Mouse (Mus musculus) cerebellum, adult 9-11 months (tissue): ENCODE measurements around the gene Dimt1.
"Not testable (repeated sequence)": the region's sequence is repeated elsewhere in the genome, so short reads cannot be mapped to it uniquely, and the experiment has no call there.

ENCODE experiments used
- DNase-seq: peaks from one replicate; pipeline ENCODE4 v3.0.0; 2022

The Dimt1 gene

GRCm38 (mm10) chr13:106946594-106947540 lies at the start of gene Dimt1:
TSS of gene Dimt1 (plus strand) at chr13:106947127.
- DNase-seq = peak; percentile 95

DNA sequence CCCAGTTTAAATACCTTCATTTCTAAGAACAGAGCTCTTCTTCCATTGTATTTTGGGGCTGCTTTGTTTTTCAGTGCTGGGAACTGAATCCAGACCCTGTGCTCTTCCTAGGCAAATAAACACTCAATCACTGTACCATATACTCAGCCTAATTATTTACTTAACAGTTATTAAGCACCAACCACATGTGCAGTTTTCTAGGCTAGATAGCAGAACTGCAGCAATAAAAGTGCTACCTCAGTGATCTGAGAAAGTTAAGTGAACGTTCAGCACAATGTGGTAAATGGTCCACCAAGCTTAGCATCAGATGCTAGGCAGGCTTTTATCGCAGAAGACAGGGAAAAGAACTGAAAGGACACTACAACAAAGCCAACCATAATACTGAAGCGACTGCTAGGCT lies 42.3 kb upstream of the Dimt1 start:
- DNase-seq = no peak

DNA sequence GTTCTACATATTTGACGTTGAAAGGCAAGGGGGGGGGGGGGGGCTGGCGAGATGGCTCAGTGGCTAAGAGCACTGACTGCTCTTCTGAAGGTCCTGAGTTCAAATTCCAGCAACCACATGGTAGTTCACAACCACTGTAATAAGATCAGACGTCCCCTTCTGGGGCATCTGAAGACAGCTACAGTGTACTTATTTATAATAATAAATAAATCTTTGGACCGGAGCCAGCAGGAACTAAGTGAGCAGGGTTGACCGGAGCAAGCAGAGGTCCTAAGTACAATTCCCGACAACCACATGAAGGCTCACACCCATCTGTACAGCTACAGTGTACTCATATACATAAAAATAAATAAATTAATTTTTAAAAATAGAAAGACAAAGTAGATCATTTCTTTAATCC lies 41.8 kb upstream of the Dimt1 start:
- DNase-seq = not testable (repeated sequence)

- DNase-seq = peak; percentile 59
These were observed 39.7 kb upstream of the Dimt1 start for GRCm38 (mm10) chr13:106907273-106907672.

DNA sequence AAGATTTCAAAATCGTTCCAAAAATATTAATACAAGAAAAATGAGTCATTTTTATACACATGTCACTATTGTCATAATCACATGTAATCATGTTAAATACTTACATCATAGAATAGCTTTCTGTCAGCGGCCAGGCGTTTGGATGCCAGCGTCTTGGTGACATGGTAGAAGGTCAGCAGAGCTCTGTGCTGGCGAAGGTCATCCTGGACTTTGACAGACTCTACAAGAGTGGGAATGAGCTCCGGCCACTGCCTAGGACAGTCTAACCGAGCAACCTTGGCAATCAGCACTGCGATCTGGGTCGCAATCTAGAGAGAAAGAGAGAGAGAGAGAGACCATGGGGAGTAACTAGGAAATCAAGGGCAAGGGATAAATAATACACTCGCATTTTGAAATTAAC lies 36.8 kb upstream of the Dimt1 start:
- no peak for DNase-seq

- DNase-seq = no peak
These were observed 33.7 kb upstream of the Dimt1 start for GRCm38 (mm10) chr13:106913125-106913736.

- DNase-seq = no peak
These were observed 28.4 kb upstream of the Dimt1 start for GRCm38 (mm10) chr13:106918322-106919050.

DNA sequence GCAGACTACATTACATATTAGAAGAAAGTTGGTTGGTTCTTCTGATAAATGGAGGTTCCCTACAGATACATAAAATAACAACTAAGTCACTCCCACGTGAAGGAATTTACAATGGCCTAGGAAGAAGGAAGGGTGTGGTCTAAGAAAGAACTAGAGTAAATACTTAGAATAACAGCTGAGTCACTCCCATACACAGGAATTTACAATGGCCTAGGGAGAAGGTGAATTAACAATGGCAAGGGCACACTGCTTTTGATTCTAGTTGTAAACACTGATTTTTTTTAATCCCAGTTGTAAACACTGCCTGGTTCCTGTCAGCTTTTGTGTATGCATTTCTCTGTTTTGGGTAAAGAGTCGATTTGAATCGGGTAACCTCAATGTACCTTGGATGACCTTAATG lies 21.0 kb upstream of the Dimt1 start:
- not testable (repeated sequence) for DNase-seq

DNA sequence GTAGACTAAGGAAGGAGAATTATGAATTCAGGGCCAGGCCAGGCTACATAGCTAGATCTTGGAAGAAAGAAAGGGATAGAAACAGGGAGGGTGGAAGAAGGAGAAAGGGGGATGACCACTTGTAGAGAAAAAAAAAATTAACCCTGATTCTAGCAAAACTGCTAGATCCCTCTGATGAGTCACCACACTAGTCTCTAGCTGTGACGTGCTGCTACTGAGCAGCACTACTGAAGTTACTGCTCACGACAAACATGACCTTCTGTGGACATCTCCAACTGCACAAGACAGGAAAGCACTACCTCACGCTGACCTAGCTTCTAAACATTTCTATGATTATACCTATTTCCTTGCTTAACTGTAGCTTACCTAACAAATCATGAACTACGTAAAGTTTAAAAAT lies 18.6 kb upstream of the Dimt1 start:
- DNase-seq = no peak

- no peak for DNase-seq
These were observed 17.7 kb upstream of the Dimt1 start for GRCm38 (mm10) chr13:106929201-106929600.

GRCm38 (mm10) chr13:106935871-106936255 lies 11.1 kb upstream of the Dimt1 start:
- DNase-seq = no peak

DNA sequence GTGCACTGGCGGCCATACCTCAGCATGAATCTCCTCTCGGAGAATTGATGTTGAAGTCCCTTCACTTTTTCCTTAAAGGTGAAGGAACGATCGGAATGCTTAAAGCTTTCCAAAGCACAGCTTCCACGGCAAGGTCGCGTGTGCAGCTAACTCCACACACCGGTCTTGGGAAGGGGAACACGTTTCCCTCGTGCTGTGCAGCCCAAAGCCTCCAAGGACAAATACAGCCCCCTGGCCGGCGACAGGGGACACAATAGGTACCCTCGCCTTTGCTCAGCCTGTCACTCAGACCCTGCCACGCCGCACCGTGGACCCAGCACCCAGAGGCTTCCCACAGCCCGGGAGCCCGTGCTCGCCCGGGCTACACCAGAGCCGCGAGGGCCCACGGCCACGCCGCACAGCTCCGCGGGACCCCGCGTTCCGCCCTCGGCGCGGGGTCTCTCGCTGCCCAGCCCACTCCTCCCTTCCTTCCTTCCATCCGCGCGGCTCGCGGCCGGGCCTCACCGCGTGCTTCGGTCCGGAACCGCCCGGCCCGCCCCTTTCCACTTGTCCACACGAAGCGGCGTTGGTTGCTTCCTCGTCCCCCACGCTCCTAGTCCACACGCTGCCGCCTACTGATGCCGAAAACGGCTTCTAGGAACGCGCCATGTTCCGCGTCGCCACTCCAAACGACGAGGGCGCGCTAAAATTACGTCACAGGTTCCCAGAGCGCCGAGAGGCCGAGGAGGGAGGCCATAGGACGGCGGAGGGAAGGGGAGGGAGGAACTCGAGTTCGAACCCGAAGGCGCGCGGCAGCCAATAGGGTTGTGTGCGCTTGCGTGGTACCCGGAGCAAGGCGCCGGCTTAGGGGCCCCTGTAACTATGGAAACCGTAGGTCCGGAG lies 10.4 kb upstream of the Dimt1 start, which contains the start of gene Ipo11:
TSS of gene Ipo11 (minus strand) at position 703 of the 882 bp plus-strand sequence.
- DNase-seq = peak; percentile 91

DNA sequence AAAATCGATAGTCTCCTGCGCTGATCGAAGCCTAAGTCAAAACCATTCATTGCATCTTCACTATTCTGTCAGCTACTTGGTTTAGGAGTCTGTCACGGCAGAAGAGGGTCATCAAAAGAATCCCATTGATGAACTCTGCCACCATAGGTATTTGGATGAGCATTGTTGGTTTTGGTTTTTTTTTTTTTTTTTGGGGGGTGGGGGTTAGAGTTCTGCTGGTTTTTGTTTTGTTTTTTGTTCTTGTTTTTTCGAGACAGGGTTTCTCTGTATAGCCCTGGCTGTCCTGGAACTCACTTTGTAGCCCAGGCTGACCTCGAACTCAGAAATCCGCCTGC lies 9.8 kb upstream of the Dimt1 start:
- no peak for DNase-seq

DNA sequence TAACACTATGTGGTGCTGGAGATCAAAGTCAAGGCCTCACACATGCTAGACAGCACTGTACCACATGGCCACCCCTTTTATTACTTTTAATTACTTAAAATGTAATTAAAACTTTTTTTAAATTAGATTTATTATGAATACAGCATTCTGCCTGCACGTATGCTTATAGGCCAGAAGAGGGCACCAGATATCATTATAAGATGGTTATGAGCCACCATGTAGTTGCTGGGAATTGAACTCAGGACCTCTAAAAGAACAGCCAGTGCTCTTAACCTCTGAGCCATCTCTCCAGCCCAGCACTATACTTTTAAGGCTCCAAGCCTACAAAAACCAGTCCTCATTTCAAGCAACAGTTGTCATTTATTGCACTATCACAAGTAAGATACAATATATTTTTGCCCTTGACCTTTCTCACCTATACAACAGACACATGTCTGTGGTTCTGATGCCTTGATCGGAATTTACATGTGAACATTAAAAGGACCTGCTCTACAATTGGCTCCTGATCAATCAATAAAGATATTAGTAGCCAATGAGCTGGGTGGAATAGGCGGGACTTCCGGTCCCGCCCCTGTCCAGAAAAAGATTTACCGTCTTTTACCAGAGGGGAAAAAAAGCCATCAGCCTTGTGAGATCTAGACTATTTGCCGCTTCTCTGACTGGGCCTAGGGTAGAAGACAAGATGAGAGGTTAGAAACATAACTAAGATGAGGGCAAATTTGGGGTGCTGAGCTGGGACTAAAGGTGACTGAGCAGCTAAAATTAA lies 5.5 kb upstream of the Dimt1 start:
- no peak for DNase-seq

- DNase-seq = no peak
These were observed 4.2 kb upstream of the Dimt1 start for GRCm38 (mm10) chr13:106942721-106943120.

GRCm38 (mm10) chr13:106945518-106945917 lies 1.4 kb upstream of the Dimt1 start:
- DNase-seq = peak; percentile 24

- DNase-seq = no peak
These were observed 656 bp downstream of the Dimt1 start for GRCm38 (mm10) chr13:106947583-106947982.

- no peak for DNase-seq
These were observed 8.0 kb downstream of the Dimt1 start for GRCm38 (mm10) chr13:106954880-106955279.

DNA sequence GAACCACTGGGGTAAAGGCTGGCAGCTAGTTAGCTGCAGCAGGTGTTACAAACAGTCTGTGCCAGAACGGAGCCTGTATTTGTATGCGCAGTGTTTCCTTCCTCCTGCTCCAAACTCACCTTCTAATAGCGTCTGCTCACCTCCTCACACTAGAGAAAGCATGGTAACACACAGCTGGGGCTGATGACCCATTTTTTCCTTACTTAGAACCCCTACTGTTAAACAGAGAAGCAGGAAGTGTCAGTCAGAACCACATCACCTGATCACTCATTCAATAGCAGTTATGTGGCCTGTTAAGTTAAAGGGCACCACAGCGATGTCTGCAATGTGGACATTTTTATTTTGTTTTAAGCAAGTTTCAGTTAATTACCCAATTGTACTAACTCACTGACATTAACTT lies 10.6 kb downstream of the Dimt1 start:
- DNase-seq = no peak

- no peak for DNase-seq
These were observed 11.4 kb downstream of the Dimt1 start for GRCm38 (mm10) chr13:106958286-106958685.

GRCm38 (mm10) chr13:106960557-106960956 lies 13.6 kb downstream of the Dimt1 start:
- DNase-seq = no peak

GRCm38 (mm10) chr13:106961496-106961895 lies 14.6 kb downstream of the Dimt1 start:
- no peak for DNase-seq
